Mouse (Mus musculus): ENCODE measurements around the gene Cish. TPM values are rescaled to one million over a fixed set of nuclear protein-coding genes. Genes with fewer than 3 reads are reported as not detected.

Cish gene
- 34.6 and 41.0 TPM in 2 replicates for polyA plus RNA-seq (2012; rRNA removed)

GRCm38 (mm10) chr9:107296016-107296040, at the start of gene Cish:
Cish (plus strand) TSS chr9:107296026.

GRCm38 (mm10) chr9:107289211-107290076, 6.4 kb upstream of the Cish start, which contains the start of gene Mapkapk3:
Mapkapk3 (minus strand) TSS chr9:107289877.

GRCm38 (mm10) chr9:107338172-107338883, 42.5 kb downstream of the Cish start, which contains the start of gene Hemk1:
Hemk1 (minus strand) TSS chr9:107338350.

GRCm38 (mm10) chr9:107340267-107340859, 44.5 kb downstream of the Cish start, which contains the start of gene 6430571L13Rik:
6430571L13Rik (plus strand) TSS chr9:107340602.

Other genes with a start within 250 kb of the Cish start
- gene Dock3, start 64.1 kb upstream of the Cish start, polyA plus RNA-seq (2012; rRNA removed) = 0.76 and 2.4 TPM in 2 replicates
- gene Mapkapk3, start 6.1 kb upstream of the Cish start, polyA plus RNA-seq (2012; rRNA removed) = 15.3 and 19.0 TPM in 2 replicates
- 12.3 and 12.5 TPM in 2 replicates for gene Hemk1, start 42.3 kb downstream of the Cish start, polyA plus RNA-seq (2012; rRNA removed)
- 0.38 and 0.41 TPM in 2 replicates for gene 6430571L13Rik, start 44.6 kb downstream of the Cish start, polyA plus RNA-seq (2012; rRNA removed)
- 3.3 and 4.3 TPM in 2 replicates for gene Cacna2d2, start 103.6 kb downstream of the Cish start, polyA plus RNA-seq (2012; rRNA removed)
- gene Tmem115, start 237.9 kb downstream of the Cish start, polyA plus RNA-seq (2012; rRNA removed) = 32.7 and 37.1 TPM in 2 replicates
- gene Cyb561d2, start 246.2 kb downstream of the Cish start, polyA plus RNA-seq (2012; rRNA removed) = 25.6 and 37.6 TPM in 2 replicates
- gene Nprl2, start 246.2 kb downstream of the Cish start, polyA plus RNA-seq (2012; rRNA removed) = 14.9 and 16.0 TPM in 2 replicates

Data from stomach, adult 2 months (tissue).